Mouse (Mus musculus): ENCODE data around the gene Zmat5. TPM values are rescaled to one million over a fixed set of nuclear protein-coding genes. Genes with fewer than 3 reads are reported as not detected.
"Not testable (repeated sequence)": the region's sequence is repeated elsewhere in the genome, so short reads cannot be mapped to it uniquely, and the experiment has no call there.

Gene Zmat5
- total and polyA plus RNA-seq, 2 experiments from 2014 or later: 28.2 to 43.5 TPM

GRCm38 (mm10) chr11:4692162-4692561 is 12.3 kb upstream of the Zmat5 start:
- H3K9me3 ChIP-seq (ENCODE audit: low read length): no peaks in the 10 kb centered on the region
- 72% methylated on average over 11 of the region's 11 CpGs for WGBS

GRCm38 (mm10) chr11:4697043-4697983 is 7.2 kb upstream of the Zmat5 start:
- H3K9ac ChIP-seq (replicated peaks; ENCODE audit: low read length, poor library complexity, severe bottlenecking): no peak overlapping the region
- no peak for ATAC-seq (ENCODE audit: low FRiP score)
- H3K4me2 ChIP-seq (ENCODE audit: low read depth, low read length, poor library complexity, severe bottlenecking): no peak overlapping the region
- TF ChIP-seq CTCF (IDR thresholded peaks at IDR 0.05): peak; percentile 42
- peak; percentile 47 for DNase-seq (ENCODE audit: low spot score)
- no peak overlapping the region for H3K27ac ChIP-seq (ENCODE audit: low read depth, low read length)
- no peaks in the 10 kb centered on the region for H3K9me3 ChIP-seq (ENCODE audit: low read length)
- 59% methylated on average over 7 of the region's 7 CpGs for WGBS
- no peaks in the 10 kb centered on the region for H3K4me1 ChIP-seq (ENCODE audit: insufficient read depth, low read length)
- 0 out of 2 replicates have a peak, but pooled peaks cover 3% of the 10 kb centered on the region for H3K36me3 ChIP-seq (ENCODE audit: insufficient read depth, low read length)
- no peaks in the 10 kb centered on the region for H3K27me3 ChIP-seq (ENCODE audit: insufficient read depth, low read length)
- no peak overlapping the region for H3K4me3 ChIP-seq (ENCODE audit: low read depth, low read length)

More at GRCm38 (mm10) chr11:4692162-4692561, 12.3 kb upstream of the Zmat5 start:
- no peak overlapping the region for H3K4me3 ChIP-seq (ENCODE audit: low read depth, low read length)
- ATAC-seq (ENCODE audit: low FRiP score) (no peak), DNase-seq (ENCODE audit: low spot score) (peak; percentile 15)
- no peaks in the 10 kb centered on the region for H3K36me3 ChIP-seq (ENCODE audit: insufficient read depth, low read length)
- no peak overlapping the region for H3K9ac ChIP-seq (replicated peaks; ENCODE audit: low read length, poor library complexity, severe bottlenecking)
- H3K27ac ChIP-seq (ENCODE audit: low read depth, low read length): no peak overlapping the region
- no peaks in the 10 kb centered on the region for H3K27me3 ChIP-seq (ENCODE audit: insufficient read depth, low read length)
- no peaks in the 10 kb centered on the region for H3K4me1 ChIP-seq (ENCODE audit: insufficient read depth, low read length)
- H3K4me2 ChIP-seq (ENCODE audit: low read depth, low read length, poor library complexity, severe bottlenecking): no peak overlapping the region
- TF ChIP-seq CTCF (IDR thresholded peaks at IDR 0.05): no peak

- TF ChIP-seq CTCF (IDR thresholded peaks at IDR 0.05): no peak
- H3K4me1 ChIP-seq (ENCODE audit: insufficient read depth, low read length): 0 out of 2 replicates have a peak, but pooled peaks cover 6% of the 10 kb centered on the region
- H3K9ac ChIP-seq (replicated peaks; ENCODE audit: low read length, poor library complexity, severe bottlenecking): no peak overlapping the region
- H3K9me3 ChIP-seq (ENCODE audit: low read length): no peaks in the 10 kb centered on the region
- H3K4me2 ChIP-seq (ENCODE audit: low read depth, low read length, poor library complexity, severe bottlenecking): no peak overlapping the region
- DNase-seq (ENCODE audit: low spot score) (no peak), ATAC-seq (ENCODE audit: low FRiP score) (no peak)
- H3K27me3 ChIP-seq (ENCODE audit: insufficient read depth, low read length): no peaks in the 10 kb centered on the region
- H3K4me3 ChIP-seq (ENCODE audit: low read depth, low read length): no peak overlapping the region
- 0 out of 2 replicates have a peak, but pooled peaks cover 3% of the 10 kb centered on the region for H3K36me3 ChIP-seq (ENCODE audit: insufficient read depth, low read length)
- WGBS: 88% methylated on average over 8 of the region's 8 CpGs
- H3K27ac ChIP-seq (ENCODE audit: low read depth, low read length): no peak overlapping the region
Measured at GRCm38 (mm10) chr11:4700726-4701125, 3.8 kb upstream of the Zmat5 start.

GRCm38 (mm10) chr11:4703688-4704071 is 798 bp upstream of the Zmat5 start:
- Histone ChIP-seq H3K9ac (replicated peaks; ENCODE audit: low read length, poor library complexity, severe bottlenecking) (peak overlapping the region; percentile 90), H3K4me2 (ENCODE audit: low read depth, low read length, poor library complexity, severe bottlenecking) (peak overlapping the region; percentile 91), H3K4me1 (ENCODE audit: insufficient read depth, low read length) (0 out of 2 replicates have a peak, but pooled peaks cover 6% of the 10 kb centered on the region), H3K27ac (ENCODE audit: low read depth, low read length) (peak overlapping the region; percentile 74), H3K4me3 (ENCODE audit: low read depth, low read length) (peak overlapping the region; percentile 80), H3K9me3 (ENCODE audit: low read length) (no peaks in the 10 kb centered on the region), H3K27me3 (ENCODE audit: insufficient read depth, low read length) (no peaks in the 10 kb centered on the region), H3K36me3 (ENCODE audit: insufficient read depth, low read length) (0 out of 2 replicates have a peak, but pooled peaks cover 3% of the 10 kb centered on the region)
- whole genome bisulfite sequencing: 6% methylated on average over 12 of the region's 12 CpGs
- no peak for ATAC-seq (ENCODE audit: low FRiP score)
- TF ChIP-seq CTCF (IDR thresholded peaks at IDR 0.05): peak; percentile 17
- no peak for DNase-seq (ENCODE audit: low spot score)

- ATAC-seq (ENCODE audit: low FRiP score) (no peak), DNase-seq (ENCODE audit: low spot score) (no peak)
- WGBS: 5% methylated on average over 4 of the region's 4 CpGs
- Histone ChIP-seq H3K27me3 (ENCODE audit: insufficient read depth, low read length) (no peaks in the 10 kb centered on the region), H3K9ac (replicated peaks; ENCODE audit: low read length, poor library complexity, severe bottlenecking) (peak overlapping the region; percentile 55), H3K36me3 (ENCODE audit: insufficient read depth, low read length) (0 out of 2 replicates have a peak, but pooled peaks cover 3% of the 10 kb centered on the region), H3K4me3 (ENCODE audit: low read depth, low read length) (peak overlapping the region; percentile 80), H3K27ac (ENCODE audit: low read depth, low read length) (no peak overlapping the region), H3K4me2 (ENCODE audit: low read depth, low read length, poor library complexity, severe bottlenecking) (peak overlapping the region; percentile 91), H3K9me3 (ENCODE audit: low read length) (no peaks in the 10 kb centered on the region), H3K4me1 (ENCODE audit: insufficient read depth, low read length) (0 out of 2 replicates have a peak, but pooled peaks cover 6% of the 10 kb centered on the region)
- TF ChIP-seq CTCF (IDR thresholded peaks at IDR 0.05): no peak
Measured at GRCm38 (mm10) chr11:4705178-4705577, 700 bp downstream of the Zmat5 start.

GRCm38 (mm10) chr11:4710188-4710587 is 5.7 kb downstream of the Zmat5 start:
- ATAC-seq (ENCODE audit: low FRiP score); H3K27ac ChIP-seq (ENCODE audit: low read depth, low read length); H3K9ac ChIP-seq (replicated peaks; ENCODE audit: low read length, poor library complexity, severe bottlenecking); H3K4me2 ChIP-seq (ENCODE audit: low read depth, low read length, poor library complexity, severe bottlenecking); H3K27me3 ChIP-seq (ENCODE audit: insufficient read depth, low read length); H3K4me1 ChIP-seq (ENCODE audit: insufficient read depth, low read length); DNase-seq (ENCODE audit: low spot score); H3K4me3 ChIP-seq (ENCODE audit: low read depth, low read length); H3K36me3 ChIP-seq (ENCODE audit: insufficient read depth, low read length); H3K9me3 ChIP-seq (ENCODE audit: low read length): not testable (repeated sequence)
- WGBS: 90% methylated on average over 4 of the region's 4 CpGs
